Mouse (Mus musculus) A20 (cell line): ENCODE measurements around the gene Gm10424.
"Not testable (repeated sequence)": the region's sequence is repeated elsewhere in the genome, so short reads cannot be mapped to it uniquely, and the experiment has no call there.

Experiments
- DNase-seq: peaks from one replicate; pipeline ENCODE4 v3.0.0-alpha.2; 2011; ENCODE audit warnings: low read depth, low spot score

Gm10424 gene

DNA sequence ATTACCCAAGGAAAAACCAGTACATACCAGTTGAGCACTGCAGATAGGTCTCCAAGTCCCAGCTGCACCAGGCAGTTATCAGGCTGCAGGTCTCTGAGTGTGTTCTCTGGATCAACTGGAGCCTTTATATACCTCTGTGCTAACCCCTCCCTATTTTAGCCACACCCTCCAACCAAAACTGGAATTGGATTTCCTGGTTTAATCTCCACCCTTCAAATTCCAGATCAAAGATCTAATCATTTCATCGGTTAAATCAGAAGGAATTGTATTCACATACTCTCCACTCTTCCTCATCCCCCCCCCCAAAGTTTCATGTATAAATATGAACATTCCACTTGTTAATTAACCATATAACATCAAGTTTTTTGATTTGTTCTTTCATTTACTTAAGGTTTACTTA is at the start of gene Gm10424:
Gm10424 (minus strand) TSS at position 101 of the 400 bp plus-strand sequence.
- DNase-seq = not testable (repeated sequence)

DNA sequence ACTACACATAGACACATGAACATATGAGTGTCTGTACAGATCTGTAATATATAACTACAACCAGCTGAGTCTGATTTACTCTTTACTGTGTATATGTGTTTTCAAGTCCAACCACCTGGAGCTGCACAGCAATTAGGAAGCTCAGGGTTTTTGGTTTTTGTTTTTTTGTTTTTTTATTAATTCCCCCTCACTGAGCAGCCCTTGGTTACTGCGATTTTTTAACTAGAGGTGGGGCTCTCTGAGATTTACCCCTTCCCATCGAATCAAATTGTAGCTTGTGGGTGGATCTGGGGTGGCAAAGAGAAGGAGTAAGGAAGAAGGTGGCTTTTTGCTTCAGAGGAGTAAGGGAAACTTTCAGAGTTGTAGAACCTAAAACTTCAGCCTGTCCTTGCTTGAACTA is 33.0 kb upstream of the Gm10424 start, which contains the start of gene Gm3259:
Gm3259 (plus strand) TSS at position 301 of the 400 bp plus-strand sequence.
- not testable (repeated sequence) for DNase-seq
